Mouse (Mus musculus) E14TG2a.4 (cell line): Measurements from ENCODE around the gene Mrap2.

Source experiments
- H3K27me3 ChIP-seq: 2 replicates; pipeline ENCODE4 v1.6.1; 2014; ENCODE audit warnings: low read length, control low read depth; ENCODE audit not compliant: insufficient read depth
- H3K36me3 ChIP-seq: 2 replicates; pipeline ENCODE4 v1.6.1; 2014; ENCODE audit warnings: low read length, control low read depth; ENCODE audit not compliant: insufficient read depth
- H3K4me1 ChIP-seq: replicated peaks from 2 replicates; pipeline ENCODE4 v1.6.1; 2014; ENCODE audit warnings: low read depth, low read length, control low read depth
- H3K4me3 ChIP-seq: replicated peaks from 2 replicates; pipeline ENCODE4 v1.5.1; 2014; ENCODE audit warnings: mild to moderate bottlenecking, low read length
- H3K9me3 ChIP-seq: 2 replicates; pipeline ENCODE4 v1.6.1; 2014; ENCODE audit warnings: low read length, control low read depth
- CTCF ChIP-seq: conservative IDR thresholded peaks from 2 replicates; pipeline ENCODE4 v1.5.1; 2014; ENCODE audit warnings: low read length
- NANOG ChIP-seq: IDR thresholded peaks from 2 replicates; pipeline ENCODE4 v1.6.1; 2014; ENCODE audit warnings: borderline replicate concordance, low read length, mixed read lengths
- POU5F1 ChIP-seq: IDR thresholded peaks from 2 replicates; pipeline ENCODE4 v1.6.1; 2014; ENCODE audit warnings: low read length, borderline replicate concordance

Gene Mrap2

DNA sequence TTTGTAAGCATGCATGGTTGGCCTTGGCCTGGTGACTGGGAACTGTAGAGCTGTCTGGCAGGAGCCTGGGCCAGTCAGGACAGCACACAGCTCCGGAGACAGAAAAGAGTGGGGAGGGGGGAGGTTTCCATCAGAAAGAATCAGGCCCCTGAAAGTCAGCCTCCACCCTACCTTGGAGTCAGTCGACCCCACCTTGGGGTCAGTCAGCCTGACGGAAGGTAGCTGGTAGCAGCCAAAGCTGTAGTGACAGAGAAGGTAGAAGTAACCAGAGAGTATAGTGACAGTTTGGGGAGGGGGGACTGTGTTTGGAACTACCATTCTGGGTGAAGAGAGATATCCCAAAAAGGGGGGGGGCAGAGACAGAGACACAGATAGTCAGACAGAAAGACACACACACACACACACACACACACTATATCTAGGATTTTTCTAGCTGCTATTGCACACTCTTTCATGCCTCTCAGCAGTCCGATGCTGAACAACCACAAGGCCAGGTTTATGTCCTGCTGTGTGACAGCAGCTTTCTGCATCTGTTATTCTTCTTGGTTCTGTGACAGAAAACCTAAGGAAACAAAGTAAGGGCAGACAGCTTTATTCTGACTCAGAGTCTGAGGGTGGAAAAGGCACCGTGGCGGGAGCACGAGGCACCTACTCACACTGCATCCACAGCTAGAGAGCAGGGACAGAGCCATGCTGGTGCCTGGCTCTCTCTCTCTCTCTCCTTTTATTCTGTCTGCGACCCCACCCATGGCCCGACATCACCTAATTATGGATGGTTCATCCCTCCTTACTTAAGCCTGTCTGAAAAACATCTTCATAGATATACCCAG is 23.1 kb downstream of the Mrap2 start:
- Histone ChIP-seq H3K4me1 (peaks cover 5% of the 10 kb centered on the region), H3K9me3 (no peaks in the 10 kb centered on the region), H3K36me3 (no peaks in the 10 kb centered on the region), H3K27me3 (no peaks in the 10 kb centered on the region), H3K4me3 (no peak overlapping the region)
- TF ChIP-seq NANOG, result no peak
- no peak for TF ChIP-seq POU5F1
- no peak for TF ChIP-seq CTCF

DNA sequence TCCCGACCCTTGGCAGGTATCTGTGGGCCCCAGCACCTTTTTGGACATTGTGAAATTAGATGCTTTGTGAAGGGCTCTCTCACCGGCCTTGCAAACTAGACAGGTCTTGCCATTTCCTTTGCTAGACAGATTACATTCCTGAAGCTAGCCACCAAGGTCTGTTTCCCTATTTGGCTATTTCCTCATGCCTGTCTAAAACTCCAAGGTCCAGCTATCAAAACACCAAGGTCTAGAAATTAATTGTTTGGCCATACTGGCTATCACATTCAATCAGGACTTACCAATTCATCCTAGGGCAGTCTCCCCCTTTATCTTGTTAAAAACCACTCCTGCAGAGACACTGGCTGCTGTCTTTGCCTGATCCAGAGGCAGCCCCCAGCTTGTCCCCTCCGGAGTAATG is 23.9 kb downstream of the Mrap2 start:
- H3K27me3 ChIP-seq, result no peaks in the 10 kb centered on the region
- peaks cover 5% of the 10 kb centered on the region for H3K4me1 ChIP-seq
- H3K36me3 ChIP-seq, result no peaks in the 10 kb centered on the region
- H3K9me3 ChIP-seq, result no peaks in the 10 kb centered on the region
- TF ChIP-seq NANOG (no peak), CTCF (no peak), POU5F1 (no peak)
- H3K4me3 ChIP-seq, result no peak overlapping the region

DNA sequence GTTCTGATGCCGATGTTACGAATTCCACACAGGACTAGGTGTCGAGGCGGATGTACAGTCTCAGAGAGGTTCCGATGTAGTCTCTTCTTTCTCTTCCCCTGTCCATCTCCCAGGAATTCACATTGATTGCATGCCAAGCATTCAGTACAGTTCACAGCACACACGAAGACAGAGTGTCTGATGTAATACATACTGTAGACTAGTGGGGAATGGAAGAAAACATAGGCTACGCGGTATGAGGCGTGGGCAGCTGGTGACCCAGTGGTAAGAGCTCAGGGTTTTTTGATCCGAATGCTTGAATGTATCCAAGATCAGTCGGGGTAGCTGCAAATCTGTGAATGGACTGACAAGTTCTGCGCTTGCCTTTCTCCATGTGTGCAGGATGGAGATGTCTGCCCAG is 25.0 kb downstream of the Mrap2 start:
- no peak overlapping the region for H3K4me3 ChIP-seq
- TF ChIP-seq NANOG, result no peak
- TF ChIP-seq POU5F1, result no peak
- no peak for TF ChIP-seq CTCF
- H3K36me3 ChIP-seq, result no peaks in the 10 kb centered on the region
- no peaks in the 10 kb centered on the region for H3K9me3 ChIP-seq
- peaks cover 5% of the 10 kb centered on the region for H3K4me1 ChIP-seq
- H3K27me3 ChIP-seq, result no peaks in the 10 kb centered on the region

DNA sequence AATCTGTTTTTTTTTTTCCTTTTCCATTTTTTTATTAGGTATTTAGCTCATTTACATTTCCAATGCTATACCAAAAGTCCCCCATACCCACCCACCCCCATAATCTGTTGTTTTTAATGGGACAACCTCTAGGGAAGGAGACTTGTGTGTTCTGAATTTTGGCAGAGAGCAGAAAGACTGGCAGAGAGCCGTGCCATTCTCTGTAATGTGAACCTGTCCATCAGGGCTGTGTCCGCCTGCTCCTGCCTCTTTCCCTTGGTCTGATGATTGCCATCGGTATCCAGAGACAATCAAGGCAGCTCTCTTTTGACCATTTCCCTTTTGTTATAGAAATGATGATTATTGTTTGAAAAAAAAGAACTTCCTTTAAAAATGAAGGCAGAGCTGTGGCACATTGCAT is 26.8 kb downstream of the Mrap2 start:
- H3K9me3 ChIP-seq, result no peaks in the 10 kb centered on the region
- TF ChIP-seq NANOG (no peak), CTCF (no peak)
- no peaks in the 10 kb centered on the region for H3K36me3 ChIP-seq
- no peak overlapping the region for H3K4me3 ChIP-seq
- H3K27me3 ChIP-seq, result peaks cover 3% of the 10 kb centered on the region; the same call in 1 of the 2 replicates
- peaks cover 7% of the 10 kb centered on the region for H3K4me1 ChIP-seq

DNA sequence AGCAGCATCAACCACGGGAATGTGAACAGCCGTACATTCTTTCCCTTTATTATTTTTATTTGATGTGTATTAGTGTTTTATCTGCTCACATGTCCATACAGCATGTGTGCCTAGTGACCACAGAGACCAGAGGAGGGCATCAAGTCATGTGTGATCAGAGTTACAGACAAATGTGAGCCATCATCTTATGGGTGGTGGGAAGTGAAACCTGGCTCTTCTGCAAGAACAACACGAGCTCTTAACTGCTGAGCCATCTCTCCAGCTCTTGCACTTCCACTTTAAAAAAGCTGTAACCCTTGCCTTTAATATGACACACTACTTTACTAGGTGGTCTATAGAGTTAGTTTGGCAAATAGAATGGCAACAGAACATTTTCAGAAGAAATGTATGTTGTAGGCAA is 27.4 kb downstream of the Mrap2 start:
- H3K36me3 ChIP-seq, result no peaks in the 10 kb centered on the region
- H3K4me3 ChIP-seq, result no peak overlapping the region
- no peaks in the 10 kb centered on the region for H3K9me3 ChIP-seq
- peaks cover 9% of the 10 kb centered on the region for H3K4me1 ChIP-seq
- peaks cover 3% of the 10 kb centered on the region; the same call in 1 of the 2 replicates for H3K27me3 ChIP-seq
- TF ChIP-seq CTCF (no peak), POU5F1 (no peak), NANOG (no peak)

DNA sequence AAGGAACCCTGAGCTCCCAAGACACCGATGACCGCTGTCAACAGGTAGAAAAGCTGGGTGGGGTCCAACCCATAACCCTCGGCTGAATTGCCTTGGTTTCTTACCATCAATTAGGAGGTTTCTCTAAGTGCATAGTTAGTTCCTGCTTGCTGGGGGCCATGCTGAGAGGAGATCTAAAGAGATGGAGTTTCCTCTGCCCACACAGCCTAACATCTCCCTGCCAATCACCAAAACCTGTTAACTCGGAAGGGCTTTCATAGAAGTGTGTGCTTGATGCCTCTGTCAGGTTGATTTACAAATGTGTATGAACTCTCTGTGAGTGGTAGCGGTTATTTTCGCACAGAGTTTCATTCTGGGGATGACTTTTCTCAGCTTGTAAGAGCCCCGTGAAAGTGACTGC is 34.4 kb downstream of the Mrap2 start:
- H3K27me3 ChIP-seq, result peaks cover 3% of the 10 kb centered on the region; the same call in 1 of the 2 replicates
- TF ChIP-seq POU5F1 (no peak), NANOG (no peak), CTCF (no peak)
- no peaks in the 10 kb centered on the region for H3K9me3 ChIP-seq
- H3K4me1 ChIP-seq, result peaks cover 6% of the 10 kb centered on the region
- H3K4me3 ChIP-seq, result no peak overlapping the region
- H3K36me3 ChIP-seq, result no peaks in the 10 kb centered on the region

DNA sequence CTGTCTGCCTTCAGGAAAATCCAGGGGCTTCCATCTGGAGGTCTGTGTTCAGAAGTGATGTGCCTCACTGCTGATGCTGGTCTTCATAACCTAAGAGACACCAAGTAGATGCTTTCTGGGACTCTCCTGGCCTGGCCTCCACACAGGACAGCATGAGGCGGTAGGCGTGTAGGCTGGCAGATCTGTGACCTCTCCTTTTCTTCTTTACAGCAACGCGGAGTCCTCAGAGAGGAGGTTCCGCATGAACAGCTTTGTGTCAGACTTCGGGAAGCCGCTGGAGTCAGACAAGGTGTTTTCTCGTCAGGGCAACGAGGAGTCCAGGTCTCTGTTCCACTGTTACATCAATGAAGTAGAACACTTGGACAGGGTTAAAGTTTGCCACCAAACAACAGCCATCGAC is 38.1 kb downstream of the Mrap2 start:
- Histone ChIP-seq H3K27me3 (no peaks in the 10 kb centered on the region), H3K36me3 (no peaks in the 10 kb centered on the region), H3K9me3 (no peaks in the 10 kb centered on the region), H3K4me3 (no peak overlapping the region), H3K4me1 (no peaks in the 10 kb centered on the region; the same call in 1 of the 2 replicates)
- TF ChIP-seq NANOG (no peak), POU5F1 (no peak), CTCF (no peak)

DNA sequence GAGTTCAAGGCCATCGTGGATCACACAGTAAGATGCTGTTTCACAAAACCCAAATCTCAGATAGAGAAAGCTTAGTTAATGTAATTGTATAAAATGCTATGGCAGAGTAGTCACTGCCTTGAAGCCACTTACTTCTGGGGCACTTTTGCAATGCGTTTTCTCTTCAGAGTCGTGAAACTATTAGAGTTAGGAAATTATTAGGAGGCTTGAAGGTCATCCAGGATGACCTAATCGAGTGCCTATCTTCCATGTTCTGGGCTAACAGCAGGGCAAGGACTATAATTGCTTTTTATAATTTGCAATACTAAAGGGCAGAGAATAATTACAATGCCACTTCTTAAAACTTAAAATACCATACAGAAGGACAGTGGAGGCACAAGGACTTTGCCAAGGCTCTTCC is 43.2 kb downstream of the Mrap2 start:
- TF ChIP-seq POU5F1 (no peak), NANOG (no peak), CTCF (no peak)
- no peaks in the 10 kb centered on the region for H3K27me3 ChIP-seq

More for the DNA sequence above, 43.2 kb downstream of the Mrap2 start:
- H3K4me3 ChIP-seq, result no peak overlapping the region
- peaks cover 21% of the 10 kb centered on the region for H3K36me3 ChIP-seq
- H3K9me3 ChIP-seq, result peaks cover 34% of the 10 kb centered on the region
- H3K4me1 ChIP-seq, result no peaks in the 10 kb centered on the region; the same call in 1 of the 2 replicates
